In the genomic region with DNA sequence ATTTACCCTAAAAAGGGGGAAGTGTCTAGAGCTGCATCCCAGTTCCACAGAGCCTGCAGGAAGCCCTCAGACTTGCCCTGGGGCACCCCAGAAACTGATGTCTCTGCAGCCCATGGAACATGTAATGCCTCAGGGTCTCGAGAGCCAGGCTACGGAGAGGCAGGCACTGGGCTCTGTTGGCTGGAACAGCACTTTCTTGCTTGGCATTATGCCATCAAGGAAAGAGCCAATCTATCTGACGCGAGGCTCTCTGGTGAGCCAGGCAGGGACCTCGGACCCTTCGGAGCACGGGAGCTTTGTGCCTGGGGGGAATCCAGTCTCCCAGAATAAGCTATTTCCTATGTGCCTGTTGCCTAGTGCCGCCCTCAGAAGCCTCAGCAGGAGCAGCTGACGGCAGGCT, we compare ENCODE assay signal across 18 mouse cellular contexts.
DNase-seq lines count a peak whose midpoint lies in the region; ATAC-seq lines count a peak whose summit lies in the region.
"Had no signal": no experiment of that assay in that cellular context is flagged by ENCODE, and none has a peak within 500 bp of the region (broad histone marks: within the 10 kb centered on the region; RNA-seq: fewer than 3 reads in every experiment).

No protein-coding gene starts in this region.

- H3K27ac ChIP-seq in hindbrain, embryonic 13.5 days: no peak overlapping the region
- no peak overlapping the region for H3K27ac ChIP-seq in hindbrain, embryonic 14.5 days
- 0 out of 2 replicates have a peak overlapping the region, but pooled peaks have one; percentile 24 for H3K27ac ChIP-seq in neural tube, embryonic 13.5 days (replicated peaks)
- H3K27ac ChIP-seq in neural tube, embryonic 15.5 days (replicated peaks): no peak overlapping the region
- H3K27ac ChIP-seq: embryonic facial prominence, embryonic 13.5 days; limb, embryonic 13.5 days; liver, embryonic 13.5 days; stomach, postnatal 0 days had no signal

- peak; percentile 24 for DNase-seq in adrenal gland, postnatal 14 days
- DNase-seq in adrenal gland, adult 8-10 months: no peak
- DNase-seq in hindbrain, embryonic 14.5 days (ENCODE audit: low spot score): no peak
- DNase-seq in kidney, postnatal 36 days: peak; percentile 18 to 19
- no peak for DNase-seq in kidney, adult 18-20 months
- DNase-seq: cerebellum, adult 9-10 months; heart, postnatal 4 days; liver, embryonic 13.5 days; right cerebral cortex, adult 18-20 months had no signal

- H3K27me3 ChIP-seq in hindbrain, embryonic 13.5 days: no peaks in the 10 kb centered on the region
- no peaks in the 10 kb centered on the region for H3K27me3 ChIP-seq in hindbrain, embryonic 14.5 days (ENCODE audit: control insufficient read depth, insufficient read depth, low read length)
- H3K27me3 ChIP-seq in neural tube, embryonic 13.5 days: no peaks in the 10 kb centered on the region
- peaks cover 4% of the 10 kb centered on the region for H3K27me3 ChIP-seq in neural tube, embryonic 15.5 days (replicated peaks)
- H3K27me3 ChIP-seq: liver, embryonic 13.5 days had no signal

- 47% methylated on average over 9 of the region's 9 CpGs for WGBS in hindbrain, embryonic 13.5 days
- 47% methylated on average over 9 of the region's 9 CpGs for WGBS in hindbrain, embryonic 14.5 days
- 41% methylated on average over 9 of the region's 9 CpGs for WGBS in neural tube, embryonic 13.5 days
- 26% methylated on average over 9 of the region's 9 CpGs for WGBS in neural tube, embryonic 15.5 days

- H3K36me3 ChIP-seq in hindbrain, embryonic 13.5 days: no peaks in the 10 kb centered on the region
- H3K36me3 ChIP-seq in hindbrain, embryonic 14.5 days (replicated peaks; ENCODE audit: control insufficient read depth, insufficient read depth): no peaks in the 10 kb centered on the region
- H3K36me3 ChIP-seq in neural tube, embryonic 13.5 days: no peaks in the 10 kb centered on the region
- no peaks in the 10 kb centered on the region for H3K36me3 ChIP-seq in neural tube, embryonic 15.5 days
- H3K36me3 ChIP-seq: embryonic facial prominence, embryonic 13.5 days; limb, embryonic 13.5 days; liver, embryonic 13.5 days had no signal

- no peak for ATAC-seq in hindbrain, embryonic 13.5 days (ENCODE audit: low FRiP score)
- no peak for ATAC-seq in hindbrain, embryonic 14.5 days (ENCODE audit: low FRiP score)
- ATAC-seq in neural tube, embryonic 13.5 days (ENCODE audit: low read depth): no peak
- no peak for ATAC-seq in neural tube, embryonic 15.5 days (ENCODE audit: low FRiP score)
- ATAC-seq: activated CD4-positive, CD25-positive, alpha-beta regulatory T cell, adult 4 months; CD4-positive, CD25-positive, alpha-beta regulatory T cell, adult 4 months; Patski had no signal

- no peaks in the 10 kb centered on the region for H3K9me3 ChIP-seq in hindbrain, embryonic 13.5 days
- no peaks in the 10 kb centered on the region for H3K9me3 ChIP-seq in hindbrain, embryonic 14.5 days (ENCODE audit: control insufficient read depth, low read length)
- H3K9me3 ChIP-seq in neural tube, embryonic 13.5 days: no peaks in the 10 kb centered on the region
- no peaks in the 10 kb centered on the region for H3K9me3 ChIP-seq in neural tube, embryonic 15.5 days (replicated peaks)
- H3K9me3 ChIP-seq: embryonic facial prominence, embryonic 13.5 days; limb, embryonic 13.5 days; liver, embryonic 13.5 days had no signal

- no peak overlapping the region for H3K4me3 ChIP-seq in hindbrain, embryonic 13.5 days
- H3K4me3 ChIP-seq in hindbrain, embryonic 14.5 days (replicated peaks; ENCODE audit: low read length): no peak overlapping the region
- H3K4me3 ChIP-seq in neural tube, embryonic 13.5 days: no peak overlapping the region
- no peak overlapping the region for H3K4me3 ChIP-seq in neural tube, embryonic 15.5 days (replicated peaks)
- H3K4me3 ChIP-seq: embryonic facial prominence, embryonic 13.5 days; limb, embryonic 13.5 days; liver, embryonic 13.5 days had no signal

- H3K9ac ChIP-seq in hindbrain, embryonic 13.5 days: 0 out of 2 replicates have a peak overlapping the region, but pooled peaks have one; percentile 19
- H3K9ac ChIP-seq in hindbrain, embryonic 14.5 days: no peak overlapping the region
- peak overlapping the region; percentile 12; the same call in 1 of the 2 replicates for H3K9ac ChIP-seq in neural tube, embryonic 13.5 days
- no peak overlapping the region for H3K9ac ChIP-seq in neural tube, embryonic 15.5 days (replicated peaks)
- H3K9ac ChIP-seq: embryonic facial prominence, embryonic 13.5 days; limb, embryonic 13.5 days; liver, embryonic 13.5 days had no signal

- no peak overlapping the region for H3K4me2 ChIP-seq in hindbrain, embryonic 13.5 days
- H3K4me2 ChIP-seq in hindbrain, embryonic 14.5 days (replicated peaks): no peak overlapping the region
- no peak overlapping the region for H3K4me2 ChIP-seq in neural tube, embryonic 13.5 days
- no peak overlapping the region for H3K4me2 ChIP-seq in neural tube, embryonic 15.5 days
- H3K4me2 ChIP-seq: embryonic facial prominence, embryonic 13.5 days; limb, embryonic 13.5 days; liver, embryonic 13.5 days had no signal

- H3K4me1 ChIP-seq in hindbrain, embryonic 13.5 days (replicated peaks): peaks cover 26% of the 10 kb centered on the region
- peaks cover 4% of the 10 kb centered on the region for H3K4me1 ChIP-seq in hindbrain, embryonic 14.5 days (replicated peaks; ENCODE audit: control insufficient read depth, insufficient read depth, low read length)
- H3K4me1 ChIP-seq in neural tube, embryonic 13.5 days (replicated peaks): peaks cover 40% of the 10 kb centered on the region
- peaks cover 24% of the 10 kb centered on the region for H3K4me1 ChIP-seq in neural tube, embryonic 15.5 days

Comparison
In these comparisons a context has a peak if more than half of its experiments do, and no peak if none do; other contexts are left out.
1. DNase-seq: peak in adrenal gland, postnatal 14 days (single experiment) and kidney, postnatal 36 days (2 of 2); none in adrenal gland, adult 8-10 months (single experiment), hindbrain, embryonic 14.5 days (single experiment) and kidney, adult 18-20 months (single experiment).
2. H3K9ac ChIP-seq: peak in hindbrain, embryonic 13.5 days (single experiment) and neural tube, embryonic 13.5 days (single experiment); none in hindbrain, embryonic 14.5 days (single experiment) and neural tube, embryonic 15.5 days (single experiment).